Mouse (Mus musculus): ENCODE measurements at regions not wholly inside any gene's neighbourhood (a gene's known extent, or its start where the extent isn't known, plus 50 kb on each side); places are given as distances from the start of the nearest gene placed in this dataset.

- DNase-seq (ENCODE audit: low read depth, low spot score) = peak; percentile 70
These were observed 54.3 kb upstream of the Nrbf2 start for GRCm38 (mm10) chr10:67339371-67339929.

- DNase-seq (ENCODE audit: low read depth, low spot score) = peak; percentile 91
These were observed 59.6 kb upstream of the Nrbf2 start for GRCm38 (mm10) chr10:67344722-67345121.

GRCm38 (mm10) chr10:67350956-67351355, 65.9 kb upstream of the Nrbf2 start:
- peak; percentile 39 for DNase-seq (ENCODE audit: low read depth, low spot score)

GRCm38 (mm10) chr10:67360793-67361192, 75.7 kb upstream of the Nrbf2 start:
- DNase-seq (ENCODE audit: low read depth, low spot score) = peak; percentile 93

- peak; percentile 58 for DNase-seq (ENCODE audit: low read depth, low spot score)
These were observed 76.2 kb upstream of the Nrbf2 start for GRCm38 (mm10) chr10:67361281-67361680.

GRCm38 (mm10) chr10:67364595-67364994, 79.5 kb upstream of the Nrbf2 start:
- no peak for DNase-seq (ENCODE audit: low read depth, low spot score)

GRCm38 (mm10) chr10:67365158-67365557, 80.1 kb upstream of the Nrbf2 start:
- no peak for DNase-seq (ENCODE audit: low read depth, low spot score)

GRCm38 (mm10) chr10:67372569-67373161, 87.6 kb upstream of the Nrbf2 start:
- no peak for DNase-seq (ENCODE audit: low read depth, low spot score)

- DNase-seq (ENCODE audit: low read depth, low spot score) = no peak
These were observed 91.5 kb upstream of the Nrbf2 start for GRCm38 (mm10) chr10:67376638-67377037.

GRCm38 (mm10) chr10:67377643-67378223, 92.6 kb upstream of the Nrbf2 start:
- peak; percentile 45 for DNase-seq (ENCODE audit: low read depth, low spot score)

- DNase-seq (ENCODE audit: low read depth, low spot score) = no peak
These were observed 95.1 kb upstream of the Nrbf2 start for GRCm38 (mm10) chr10:67380174-67380573.

- DNase-seq (ENCODE audit: low read depth, low spot score) = no peak
These were observed 98.2 kb upstream of the Nrbf2 start for GRCm38 (mm10) chr10:67383352-67383751.

- DNase-seq (ENCODE audit: low read depth, low spot score) = no peak
These were observed 98.9 kb upstream of the Nrbf2 start for GRCm38 (mm10) chr10:67383802-67384567.

GRCm38 (mm10) chr10:67384568-67384958, 99.5 kb upstream of the Nrbf2 start:
- no peak for DNase-seq (ENCODE audit: low read depth, low spot score)

- DNase-seq (ENCODE audit: low read depth, low spot score) = no peak
These were observed 100.9 kb upstream of the Nrbf2 start for GRCm38 (mm10) chr10:67385966-67386365.

- DNase-seq (ENCODE audit: low read depth, low spot score) = no peak
These were observed 103.7 kb upstream of the Nrbf2 start for GRCm38 (mm10) chr10:67388755-67389154.

GRCm38 (mm10) chr10:67400434-67400833, 115.3 kb upstream of the Nrbf2 start:
- DNase-seq (ENCODE audit: low read depth, low spot score) = no peak

GRCm38 (mm10) chr10:67401409-67401808, 116.3 kb upstream of the Nrbf2 start:
- DNase-seq (ENCODE audit: low read depth, low spot score) = peak; percentile 48

- DNase-seq (ENCODE audit: low read depth, low spot score) = no peak
These were observed 117.7 kb upstream of the Egr2 start for GRCm38 (mm10) chr10:67417529-67417928.

GRCm38 (mm10) chr10:67420761-67421160, 114.5 kb upstream of the Egr2 start:
- DNase-seq (ENCODE audit: low read depth, low spot score) = no peak

GRCm38 (mm10) chr10:67425407-67425806, 109.9 kb upstream of the Egr2 start:
- DNase-seq (ENCODE audit: low read depth, low spot score) = no peak

GRCm38 (mm10) chr10:67427220-67427619, 108.1 kb upstream of the Egr2 start:
- DNase-seq (ENCODE audit: low read depth, low spot score) = no peak

- no peak for DNase-seq (ENCODE audit: low read depth, low spot score)
These were observed 104.5 kb upstream of the Egr2 start for GRCm38 (mm10) chr10:67430805-67431204.

Measured in 3T3-L1 (cell line).